Mouse (Mus musculus) limb, embryonic 10.5 days (tissue): Measurements from ENCODE around the gene Med25. TPM values are rescaled to one million over a fixed set of nuclear protein-coding genes. Genes with fewer than 3 reads are reported as not detected.

Experiments used
- DNase-seq: peaks from one replicate; pipeline ENCODE4 v3.0.0-alpha.2; 2017; ENCODE audit warnings: low spot score
- H3K27ac ChIP-seq: fragments of 300-500 bp; sonication (generic); 2 replicates; pipeline ENCODE4 v1.5.1; 2016; ENCODE audit warnings: mild to moderate bottlenecking
- H3K27me3 ChIP-seq: fragments of 300-500 bp; sonication (generic); 2 replicates; pipeline ENCODE4 v1.6.1; 2016; ENCODE audit warnings: low read depth, mild to moderate bottlenecking; ENCODE audit not compliant: poor library complexity, severe bottlenecking
- H3K36me3 ChIP-seq: fragments of 300-500 bp; sonication (generic); 2 replicates; pipeline ENCODE4 v1.6.1; 2016; ENCODE audit warnings: mild to moderate bottlenecking, moderate library complexity
- H3K4me1 ChIP-seq: fragments of 300-500 bp; sonication (generic); 2 replicates; pipeline ENCODE4 v1.6.1; 2016
- H3K4me3 ChIP-seq: fragments of 300-500 bp; sonication (generic); 2 replicates; pipeline ENCODE4 v1.5.1; 2016; ENCODE audit warnings: mild to moderate bottlenecking, moderate library complexity
- H3K9me3 ChIP-seq: fragments of 300-500 bp; sonication (generic); replicated peaks from 2 replicates; pipeline ENCODE4 v1.6.1; 2016; ENCODE audit warnings: mild to moderate bottlenecking
- WGBS: fragments of 180-500 bp; shearing (Covaris S2); methylation state at CpG from one replicate; pipeline ENCODE4 v1.1.7; 2016; 5-methylcytosine and 5-hydroxymethylcytosine counted together
- polyA plus RNA-seq: library from polyadenylated mRNA; unstranded; fragments of >200 nt; fragmentation: Nextera tagmentation; extraction: Ambion mirVana; gene quantifications from 2 replicates; pipeline ENCODE4 v1.2.1, GENCODE M21; 2016

Med25 gene
- polyA plus RNA-seq, 1 experiment from 2014 or later: 145 TPM

GRCm38 (mm10) chr7:44856265-44856916 lies 36.1 kb downstream of the Med25 start:
- no peak for DNase-seq
- Histone ChIP-seq H3K4me3 (peak overlapping the region; percentile 69), H3K9me3 (no peaks in the 10 kb centered on the region), H3K27ac (peak overlapping the region; percentile 89), H3K36me3 (peaks cover 43% of the 10 kb centered on the region), H3K4me1 (peaks cover 65% of the 10 kb centered on the region), H3K27me3 (no peaks in the 10 kb centered on the region)
- WGBS: 65% methylated on average over 9 of the region's 9 CpGs

- H3K4me3 ChIP-seq: peak overlapping the region; percentile 64
- DNase-seq: no peak
- WGBS: 47% methylated on average over 10 of the region's 10 CpGs
- peak overlapping the region; percentile 90 for H3K27ac ChIP-seq
- peaks cover 64% of the 10 kb centered on the region for H3K4me1 ChIP-seq
- H3K36me3 ChIP-seq: peaks cover 33% of the 10 kb centered on the region
- no peaks in the 10 kb centered on the region for H3K27me3 ChIP-seq
- H3K9me3 ChIP-seq: no peaks in the 10 kb centered on the region
Measured at GRCm38 (mm10) chr7:44855036-44855435, 37.5 kb downstream of the Med25 start.

- DNase-seq: peak; percentile 84
- Histone ChIP-seq H3K4me3 (peak overlapping the region; percentile 64), H3K27me3 (no peaks in the 10 kb centered on the region), H3K27ac (peak overlapping the region; percentile 90), H3K9me3 (no peaks in the 10 kb centered on the region), H3K36me3 (peaks cover 27% of the 10 kb centered on the region), H3K4me1 (peaks cover 64% of the 10 kb centered on the region)
- WGBS: 1% methylated on average over 45 of the region's 45 CpGs
Measured at GRCm38 (mm10) chr7:44854356-44855031, 38.0 kb downstream of the Med25 start.

- H3K36me3 ChIP-seq: peaks cover 23% of the 10 kb centered on the region
- 34% methylated on average over 26 of the region's 26 CpGs for WGBS
- peak overlapping the region; percentile 90 for H3K27ac ChIP-seq
- H3K9me3 ChIP-seq: no peaks in the 10 kb centered on the region
- no peaks in the 10 kb centered on the region for H3K27me3 ChIP-seq
- H3K4me3 ChIP-seq: peak overlapping the region; percentile 64
- no peak for DNase-seq
- peaks cover 64% of the 10 kb centered on the region for H3K4me1 ChIP-seq
Measured at GRCm38 (mm10) chr7:44853596-44854355, 38.7 kb downstream of the Med25 start.

- no peak overlapping the region for H3K27ac ChIP-seq
- 92% methylated on average over 2 of the region's 2 CpGs for WGBS
- peaks cover 61% of the 10 kb centered on the region for H3K4me1 ChIP-seq
Measured at GRCm38 (mm10) chr7:44853065-44853464, 39.4 kb downstream of the Med25 start.

GRCm38 (mm10) chr7:44852259-44853027 lies 40.1 kb downstream of the Med25 start:
- 91% methylated on average over 36 of the region's 36 CpGs for WGBS
- Histone ChIP-seq H3K4me3 (0 out of 2 replicates have a peak overlapping the region, but pooled peaks have one; percentile 7), H3K4me1 (peaks cover 61% of the 10 kb centered on the region)

More at GRCm38 (mm10) chr7:44853065-44853464, 39.4 kb downstream of the Med25 start:
- H3K9me3 ChIP-seq: no peaks in the 10 kb centered on the region
- no peaks in the 10 kb centered on the region for H3K27me3 ChIP-seq
- H3K36me3 ChIP-seq: peaks cover 23% of the 10 kb centered on the region
- H3K4me3 ChIP-seq: 0 out of 2 replicates have a peak overlapping the region, but pooled peaks have one; percentile 2
- DNase-seq: no peak

GRCm38 (mm10) chr7:44851625-44852234 lies 40.8 kb downstream of the Med25 start:
- peaks cover 62% of the 10 kb centered on the region for H3K4me1 ChIP-seq
- no peaks in the 10 kb centered on the region for H3K27me3 ChIP-seq
- H3K36me3 ChIP-seq: peaks cover 25% of the 10 kb centered on the region
- no peak for DNase-seq
- WGBS: 95% methylated on average over 12 of the region's 12 CpGs
- no peak overlapping the region for H3K27ac ChIP-seq
- peak overlapping the region; percentile 79 for H3K4me3 ChIP-seq
- H3K9me3 ChIP-seq: no peaks in the 10 kb centered on the region

More at GRCm38 (mm10) chr7:44852259-44853027, 40.1 kb downstream of the Med25 start:
- H3K9me3 ChIP-seq: no peaks in the 10 kb centered on the region
- DNase-seq: no peak
- H3K27me3 ChIP-seq: no peaks in the 10 kb centered on the region
- H3K36me3 ChIP-seq: peaks cover 23% of the 10 kb centered on the region
- H3K27ac ChIP-seq: peak overlapping the region; percentile 17; the same call in 1 of the 2 replicates

GRCm38 (mm10) chr7:44850789-44851624 lies 41.5 kb downstream of the Med25 start:
- DNase-seq: no peak
- Histone ChIP-seq H3K9me3 (no peaks in the 10 kb centered on the region), H3K27me3 (no peaks in the 10 kb centered on the region), H3K4me1 (peaks cover 56% of the 10 kb centered on the region), H3K36me3 (peaks cover 32% of the 10 kb centered on the region), H3K27ac (peak overlapping the region; percentile 95), H3K4me3 (peak overlapping the region; percentile 79)
- 86% methylated on average over 8 of the region's 8 CpGs for WGBS

- H3K4me1 ChIP-seq: peaks cover 53% of the 10 kb centered on the region
- no peaks in the 10 kb centered on the region for H3K9me3 ChIP-seq
- WGBS: under 1% methylated on average over 33 of the region's 33 CpGs
Measured at GRCm38 (mm10) chr7:44850146-44850545, 42.4 kb downstream of the Med25 start.

GRCm38 (mm10) chr7:44849416-44850111 lies 42.9 kb downstream of the Med25 start:
- Histone ChIP-seq H3K9me3 (no peaks in the 10 kb centered on the region), H3K4me3 (peak overlapping the region; percentile 79), H3K27me3 (no peaks in the 10 kb centered on the region), H3K27ac (peak overlapping the region; percentile 95), H3K36me3 (peaks cover 47% of the 10 kb centered on the region), H3K4me1 (peaks cover 47% of the 10 kb centered on the region)
- DNase-seq: peak; percentile 91
- under 1% methylated on average over 41 of the region's 41 CpGs for WGBS

More at GRCm38 (mm10) chr7:44850146-44850545, 42.4 kb downstream of the Med25 start:
- DNase-seq: peak; percentile 89
- peak overlapping the region; percentile 95 for H3K27ac ChIP-seq
- H3K4me3 ChIP-seq: peak overlapping the region; percentile 79
- no peaks in the 10 kb centered on the region for H3K27me3 ChIP-seq
- H3K36me3 ChIP-seq: peaks cover 41% of the 10 kb centered on the region
